Mouse (Mus musculus) kidney, adult 8-10 months (tissue): ENCODE results near the gene Fam167b.
"Not testable (repeated sequence)": the region's sequence is repeated elsewhere in the genome, so short reads cannot be mapped to it uniquely, and the experiment has no call there.

Experiments used
- DNase-seq, 2 experiments: peaks; one replicate each; pipeline ENCODE4 v3.0.0; 2022

Gene Fam167b

DNA sequence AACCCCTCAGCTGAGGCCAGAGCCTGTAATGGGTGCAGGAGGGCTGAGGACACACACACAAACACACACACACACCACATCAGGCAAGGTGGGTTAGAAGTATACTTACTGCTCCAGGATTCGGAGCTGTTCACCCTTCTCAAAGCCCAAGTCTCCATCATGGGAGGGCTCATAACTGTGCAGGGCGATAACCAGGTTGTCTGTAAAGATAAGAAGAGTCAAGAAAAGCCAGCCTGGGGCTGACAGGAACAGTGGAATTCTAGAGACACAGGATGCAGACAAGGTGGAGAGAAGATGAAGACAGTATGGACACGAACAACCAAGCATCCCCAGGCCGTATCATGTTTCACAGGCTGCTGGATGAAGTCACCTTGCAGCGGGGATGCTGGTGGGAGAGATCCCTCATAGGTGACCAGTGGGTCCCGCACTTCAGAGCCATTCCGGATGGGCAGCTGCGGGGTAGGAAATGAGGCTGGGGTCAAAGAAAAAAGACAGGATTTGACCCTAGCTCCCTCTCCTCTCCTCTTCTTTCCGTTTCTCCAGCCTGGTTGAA, 21.0 kb downstream of the Fam167b start:
- DNase-seq, result no peak

DNA sequence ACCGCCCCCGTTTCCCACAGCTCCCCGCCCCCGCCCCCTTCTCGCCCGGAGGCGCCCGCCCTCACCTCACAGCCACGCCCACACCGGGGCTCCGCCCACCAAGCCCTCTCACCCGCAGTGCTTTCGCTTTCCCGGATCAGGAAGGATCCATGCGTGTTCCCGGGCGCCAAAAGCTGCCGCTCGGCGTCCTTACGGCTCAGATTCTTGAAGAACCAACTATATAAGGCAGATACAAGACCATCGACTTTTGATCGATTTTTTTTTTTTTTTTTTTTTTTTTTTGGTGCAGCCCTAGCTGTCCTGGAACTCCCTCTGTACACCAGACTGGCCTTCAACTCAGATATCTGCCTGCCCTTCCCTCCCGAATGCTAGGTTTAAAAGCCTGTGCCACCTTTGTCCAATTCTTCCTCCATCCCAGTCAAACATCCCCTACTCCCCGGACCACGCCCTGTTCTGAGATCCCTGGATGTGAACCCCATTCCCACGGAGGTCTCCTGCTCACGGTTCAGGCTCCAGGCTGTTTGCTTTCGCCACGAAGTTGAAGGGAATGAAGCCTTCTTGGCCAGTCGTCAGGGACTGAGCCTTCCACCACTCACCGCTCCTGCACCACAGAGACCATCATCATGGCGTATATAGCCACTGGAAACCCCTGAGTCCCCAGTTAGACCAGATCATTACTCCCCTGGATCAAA, 21.7 kb downstream of the Fam167b start:
- DNase-seq, result peak; percentile 85 to 90

DNA sequence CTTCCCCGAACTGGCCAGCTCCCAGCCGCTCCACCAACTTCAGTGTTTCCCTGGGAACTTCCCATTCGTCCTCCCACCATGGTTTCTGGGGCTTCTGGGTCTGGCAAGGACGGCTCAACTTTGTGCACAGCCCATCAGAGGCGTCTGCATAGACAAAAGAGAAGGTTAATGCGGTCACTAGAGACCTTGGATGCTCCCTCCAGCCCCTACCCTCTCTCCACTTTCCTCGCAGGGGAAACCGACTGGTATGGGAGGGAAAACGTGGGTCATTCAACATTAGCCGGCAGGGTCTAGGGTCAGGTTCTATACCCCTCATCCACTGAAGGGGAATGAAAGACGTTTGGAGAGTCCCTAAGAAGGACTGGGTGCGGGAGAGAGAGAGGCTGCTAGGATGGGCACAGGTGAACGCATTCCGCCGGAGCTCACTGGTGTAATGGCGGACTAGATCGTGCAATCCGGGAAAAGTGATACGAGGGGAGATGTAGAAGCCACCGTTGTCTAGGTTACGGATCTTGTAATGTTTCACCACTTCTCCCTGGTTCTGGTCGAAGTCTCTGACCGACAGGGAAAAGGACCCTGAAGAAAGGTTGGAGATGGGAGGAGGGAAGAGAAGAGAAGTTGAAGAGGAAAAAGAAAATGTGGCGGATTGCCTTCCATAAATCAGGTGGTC, 22.4 kb downstream of the Fam167b start:
- DNase-seq, result no peak

DNA sequence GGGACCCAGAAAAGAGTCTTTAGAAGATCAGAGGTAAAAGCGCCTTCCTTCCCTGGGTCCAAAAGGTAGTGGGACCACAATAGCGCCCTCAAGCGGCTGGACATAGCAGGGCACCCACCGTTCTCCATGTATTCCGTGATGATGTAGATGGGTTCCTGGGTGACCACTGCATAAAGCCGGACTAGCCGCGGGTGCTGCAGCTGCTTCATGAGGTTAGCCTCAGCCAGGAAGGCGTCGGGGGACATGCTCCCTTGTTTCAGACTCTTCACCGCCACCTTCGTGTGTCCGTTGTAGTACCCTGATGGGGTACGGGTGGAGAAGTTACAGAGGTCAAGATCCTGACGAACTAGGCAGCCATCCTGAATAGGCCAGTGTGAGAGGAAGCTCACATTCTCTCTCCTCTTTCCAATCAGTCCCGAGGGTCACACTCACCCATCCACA, 22.9 kb downstream of the Fam167b start:
- DNase-seq, result peak; percentile 44 to 59

DNA sequence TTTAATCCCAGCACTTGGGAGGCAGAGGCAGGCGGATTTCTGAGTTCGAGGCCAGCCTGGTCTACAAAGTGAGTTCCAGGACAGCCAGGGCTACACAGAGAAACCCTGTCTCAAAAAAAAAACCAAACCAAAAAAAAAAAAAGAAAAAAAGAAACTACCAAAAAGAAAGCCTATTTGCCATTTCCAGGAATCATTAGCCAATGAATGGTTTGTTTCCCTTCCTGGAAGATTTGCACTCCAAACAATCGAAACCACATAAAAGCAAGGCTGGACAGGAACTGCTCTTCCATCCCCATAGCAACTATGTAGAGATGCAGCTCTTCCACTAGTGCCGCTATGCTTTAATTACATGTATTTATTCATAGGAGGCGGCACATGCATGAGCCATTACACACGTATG, 23.8 kb downstream of the Fam167b start:
- not testable (repeated sequence) for DNase-seq

DNA sequence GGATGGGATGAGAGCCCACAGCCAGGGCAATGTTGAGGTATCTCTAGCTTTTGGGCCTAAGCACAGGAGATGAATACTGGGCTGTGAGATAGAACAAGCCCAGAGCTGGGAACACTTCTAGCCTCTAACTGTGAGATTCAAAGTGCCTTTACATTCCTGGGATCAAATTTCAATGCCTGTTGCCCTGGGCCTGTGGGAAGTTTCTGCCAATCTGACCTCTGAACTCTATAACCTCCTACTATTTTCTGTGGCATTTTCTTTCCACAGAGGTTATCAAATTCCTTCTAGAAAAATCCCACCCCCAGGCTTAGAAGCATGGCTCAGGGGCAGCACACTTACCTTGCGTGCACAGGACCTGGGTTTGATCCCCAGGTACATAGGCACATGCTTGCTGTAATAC, 28.1 kb downstream of the Fam167b start:
- DNase-seq, result no peak

DNA sequence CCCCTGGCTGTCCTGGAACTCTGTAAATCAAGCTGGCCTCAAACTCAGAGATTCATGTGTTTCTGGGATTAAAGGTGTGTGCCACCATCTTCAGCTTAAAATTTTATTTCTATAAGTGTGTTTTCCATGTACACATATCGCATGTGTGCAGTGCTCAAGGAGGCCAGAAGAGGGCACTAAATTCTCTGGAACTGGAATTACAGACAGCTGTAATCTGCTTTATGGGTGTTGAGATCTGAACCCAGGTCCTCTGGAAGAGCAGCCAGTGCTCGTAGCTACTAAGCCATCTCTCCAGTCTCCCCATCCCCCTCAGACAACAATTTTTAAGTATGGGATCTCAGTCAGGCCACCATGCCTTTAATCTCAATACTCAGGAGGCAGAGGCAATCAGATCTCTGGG, 29.0 kb downstream of the Fam167b start:
- peak in 1 of 2 experiments; percentile 48 for DNase-seq

DNA sequence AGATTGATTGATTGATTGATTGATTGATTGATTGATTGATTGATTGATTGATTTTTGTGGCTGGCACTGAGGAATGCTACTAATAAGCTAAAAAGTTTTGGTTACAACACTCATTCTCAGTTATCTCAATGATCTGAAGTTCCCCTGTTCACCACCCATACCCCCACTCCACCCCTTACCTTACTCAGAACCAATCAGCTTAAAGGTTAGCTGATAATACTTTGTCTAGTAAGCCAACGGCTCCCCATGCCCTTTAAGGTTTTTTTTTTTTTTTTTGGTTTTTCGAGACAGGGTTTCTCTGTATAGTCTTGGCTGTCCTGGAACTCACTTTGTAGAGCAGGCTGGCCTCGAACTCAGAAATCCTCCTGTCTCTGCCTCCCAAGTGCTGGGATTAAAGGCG, 30.7 kb downstream of the Fam167b start:
- not testable (repeated sequence) for DNase-seq

DNA sequence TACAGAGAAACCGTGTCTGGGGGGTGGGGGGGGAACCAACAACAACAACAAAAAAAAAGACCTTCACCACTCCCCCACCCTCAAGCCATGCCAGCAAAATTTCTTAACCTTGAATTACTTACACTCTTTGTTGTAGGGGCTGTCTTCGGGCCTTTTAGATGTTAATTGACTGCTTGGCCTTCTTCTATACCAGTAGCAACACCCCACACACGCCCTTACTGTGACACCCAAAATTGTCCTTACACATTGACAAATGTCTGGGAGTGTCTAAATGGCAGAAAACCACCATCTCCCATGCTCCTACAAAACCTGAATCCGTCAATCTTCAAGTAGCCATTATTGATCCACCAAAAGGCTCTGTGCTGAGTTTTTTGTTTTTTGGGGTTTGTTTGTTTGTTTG, 34.2 kb downstream of the Fam167b start:
- DNase-seq, result no peak

DNA sequence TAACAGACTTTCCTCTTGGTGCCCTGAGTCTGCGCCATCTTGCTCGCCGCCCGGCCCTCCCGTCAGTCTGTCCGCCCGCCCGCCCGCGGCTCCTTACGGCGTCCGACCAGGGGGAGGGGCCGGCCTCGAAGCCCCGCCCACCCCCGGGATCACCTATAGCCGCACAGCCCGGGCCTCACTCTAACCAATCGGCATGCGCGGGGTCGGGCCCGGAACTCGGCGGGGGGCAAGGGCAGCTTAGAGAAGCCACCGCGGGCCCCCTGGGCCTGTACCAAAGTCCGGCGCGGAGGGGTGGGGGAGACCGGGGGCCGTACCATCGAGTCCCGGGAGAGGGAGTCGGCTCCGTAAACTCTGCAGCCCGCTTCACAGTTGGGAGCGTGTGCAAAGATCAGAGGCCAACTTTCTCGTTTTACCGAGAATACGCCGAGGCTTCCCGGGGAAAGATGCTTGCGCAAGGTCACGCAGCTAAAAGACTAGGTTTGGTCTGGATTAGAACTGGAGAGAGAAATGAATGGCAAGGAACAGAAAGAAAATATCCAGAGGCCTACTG, 35.7 kb downstream of the Fam167b start, which contains the start of gene Hdac1:
Hdac1 (minus strand) TSS at position 122 of the 550 bp plus-strand sequence.
- peak; percentile 99 for DNase-seq

DNA sequence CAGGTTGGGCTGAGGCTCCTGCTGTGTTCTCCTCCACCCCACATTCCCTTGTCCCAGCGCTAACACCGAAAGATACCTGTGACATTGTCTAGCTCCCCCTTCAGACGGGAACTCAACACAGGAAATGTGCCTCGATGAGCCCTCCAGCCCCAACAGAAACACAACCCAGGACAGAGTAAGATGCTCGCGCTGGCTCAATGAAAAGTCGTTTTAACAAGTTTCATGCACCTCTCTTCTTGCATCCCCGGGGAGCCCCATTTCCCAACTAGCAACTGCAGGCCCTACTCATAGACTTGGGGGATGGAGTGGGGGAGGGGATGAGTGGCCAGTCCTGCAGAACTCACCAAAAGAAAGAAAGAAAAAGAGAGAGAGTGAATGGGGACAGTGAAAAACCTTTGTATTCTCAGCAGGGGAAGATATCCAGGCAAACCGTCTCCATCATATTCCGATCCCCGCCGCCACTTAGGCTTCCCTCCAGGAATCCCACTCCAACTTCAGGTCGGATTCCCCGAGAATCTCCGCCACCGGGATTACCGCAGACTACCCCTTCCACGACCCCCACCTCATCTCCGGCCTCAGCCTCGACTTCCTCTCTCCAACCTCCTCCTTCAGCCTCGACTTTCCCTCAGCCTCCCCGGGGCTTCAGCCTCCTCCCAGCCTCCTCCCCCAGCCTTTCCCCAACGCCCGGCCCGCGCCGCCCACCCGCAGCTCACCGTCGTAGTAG, 36.3 kb downstream of the Fam167b start:
- peak in 1 of 2 experiments; percentile 19 for DNase-seq

DNA sequence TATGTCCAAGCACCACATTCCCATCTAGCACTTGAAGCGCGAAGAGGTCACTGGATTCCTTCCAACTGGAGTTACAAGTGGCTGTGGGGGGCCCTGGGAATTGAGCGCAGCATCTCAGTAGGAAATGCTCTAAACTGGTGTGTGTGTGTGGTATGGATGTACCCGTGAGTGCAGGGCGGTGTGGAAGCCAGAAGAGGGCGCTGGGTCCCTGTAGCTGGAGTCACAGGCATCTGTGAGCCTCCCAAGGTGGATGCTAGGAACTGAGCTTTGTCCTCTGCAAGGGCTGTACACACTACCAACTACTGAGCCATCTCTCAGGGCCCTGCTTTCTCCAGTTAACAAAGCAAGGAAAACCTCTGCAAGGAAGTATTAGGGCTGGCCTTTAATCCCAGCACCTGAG, 38.3 kb downstream of the Fam167b start:
- DNase-seq, result peak in 1 of 2 experiments; percentile 40

DNA sequence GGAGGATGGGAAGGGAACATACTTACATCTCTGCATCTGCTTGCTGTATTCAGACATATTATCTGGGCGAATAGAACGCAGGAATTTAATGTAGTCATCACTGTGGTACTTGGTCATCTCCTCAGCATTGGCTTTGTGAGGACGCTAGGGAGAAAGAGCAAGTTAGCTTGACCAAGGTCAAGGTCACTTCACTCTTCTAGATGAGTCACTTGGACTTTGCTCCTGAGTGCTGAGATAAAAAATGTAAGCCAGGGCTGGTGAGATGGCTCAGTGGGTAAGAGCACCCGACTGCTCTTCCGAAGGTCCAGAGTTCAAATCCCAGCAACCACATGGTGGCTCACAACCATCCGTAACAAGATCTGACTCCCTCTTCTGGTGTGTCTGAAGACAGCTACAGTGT, 49.4 kb downstream of the Fam167b start:
- DNase-seq, result not testable (repeated sequence)
